Mouse (Mus musculus): ENCODE measurements around the gene Nfat5. TPM values are rescaled to one million over a fixed set of nuclear protein-coding genes. Genes with fewer than 3 reads are reported as not detected.

The Nfat5 gene
- polyA plus RNA-seq, 1 experiment from 2014 or later: 1.5 TPM

- WGBS (ENCODE audit: insufficient replicate concordance): 63% methylated on average over 18 of the region's 18 CpGs
- peak overlapping the region; percentile 92 for H3K27ac ChIP-seq
- H3K27me3 ChIP-seq: no peaks in the 10 kb centered on the region
- peak overlapping the region; percentile 81 for H3K9ac ChIP-seq
- H3K4me1 ChIP-seq (replicated peaks): peaks cover 26% of the 10 kb centered on the region
- no peak for DNase-seq
- no peak; the same call in 1 of the 2 replicates for ATAC-seq (ENCODE audit: low read depth)
- peak overlapping the region; percentile 88 for H3K4me2 ChIP-seq
- no peaks in the 10 kb centered on the region for H3K36me3 ChIP-seq
- peak overlapping the region; percentile 96 for H3K4me3 ChIP-seq (replicated peaks)
- no peaks in the 10 kb centered on the region for H3K9me3 ChIP-seq (replicated peaks)
These were observed 947 bp upstream of the Nfat5 start for GRCm38 (mm10) chr8:107292119-107292927.

GRCm38 (mm10) chr8:107293641-107294628 lies 665 bp downstream of the Nfat5 start:
- Histone ChIP-seq H3K4me3 (replicated peaks) (peak overlapping the region; percentile 96), H3K27me3 (no peaks in the 10 kb centered on the region), H3K27ac (peak overlapping the region; percentile 92), H3K4me2 (peak overlapping the region; percentile 88), H3K36me3 (no peaks in the 10 kb centered on the region), H3K9me3 (replicated peaks) (no peaks in the 10 kb centered on the region), H3K4me1 (replicated peaks) (peaks cover 26% of the 10 kb centered on the region), H3K9ac (peak overlapping the region; percentile 97)
- WGBS (ENCODE audit: insufficient replicate concordance): under 1% methylated on average over 67 of the region's 98 CpGs
- ATAC-seq (ENCODE audit: low read depth) (peak; percentile 59), DNase-seq (peak; percentile 38)

GRCm38 (mm10) chr8:107295450-107295849 lies 2.2 kb downstream of the Nfat5 start:
- Histone ChIP-seq H3K9ac (no peak overlapping the region), H3K36me3 (no peaks in the 10 kb centered on the region), H3K27me3 (no peaks in the 10 kb centered on the region), H3K27ac (no peak overlapping the region), H3K4me3 (replicated peaks) (no peak overlapping the region), H3K4me2 (no peak overlapping the region), H3K9me3 (replicated peaks) (no peaks in the 10 kb centered on the region), H3K4me1 (replicated peaks) (peaks cover 26% of the 10 kb centered on the region)
- DNase-seq: no peak
- WGBS (ENCODE audit: insufficient replicate concordance): 88% methylated on average over 1 of the region's 1 CpGs
- no peak for ATAC-seq (ENCODE audit: low read depth)

GRCm38 (mm10) chr8:107311876-107312275 lies 18.6 kb downstream of the Nfat5 start:
- H3K27ac ChIP-seq: no peak overlapping the region
- H3K36me3 ChIP-seq: no peaks in the 10 kb centered on the region
- H3K9ac ChIP-seq: no peak overlapping the region
- no peaks in the 10 kb centered on the region for H3K27me3 ChIP-seq
- H3K4me1 ChIP-seq (replicated peaks): no peaks in the 10 kb centered on the region
- H3K4me3 ChIP-seq (replicated peaks): no peak overlapping the region
- H3K4me2 ChIP-seq: no peak overlapping the region
- no peaks in the 10 kb centered on the region for H3K9me3 ChIP-seq (replicated peaks)
- no peak for ATAC-seq (ENCODE audit: low read depth)
- no peak for DNase-seq

GRCm38 (mm10) chr8:107324142-107324541 lies 30.9 kb downstream of the Nfat5 start:
- Histone ChIP-seq H3K9me3 (replicated peaks) (no peaks in the 10 kb centered on the region), H3K4me3 (replicated peaks) (no peak overlapping the region), H3K4me1 (replicated peaks) (no peaks in the 10 kb centered on the region), H3K36me3 (no peaks in the 10 kb centered on the region), H3K27me3 (no peaks in the 10 kb centered on the region), H3K9ac (no peak overlapping the region), H3K4me2 (no peak overlapping the region), H3K27ac (no peak overlapping the region)
- WGBS (ENCODE audit: insufficient replicate concordance): 0% methylated on average over 1 of the region's 1 CpGs
- peak; percentile 63 for DNase-seq
- ATAC-seq (ENCODE audit: low read depth): no peak

GRCm38 (mm10) chr8:107329595-107329994 lies 36.3 kb downstream of the Nfat5 start:
- no peak overlapping the region for H3K4me2 ChIP-seq
- H3K9me3 ChIP-seq (replicated peaks): no peaks in the 10 kb centered on the region
- H3K27me3 ChIP-seq: no peaks in the 10 kb centered on the region
- DNase-seq (no peak), ATAC-seq (ENCODE audit: low read depth) (no peak)
- WGBS (ENCODE audit: insufficient replicate concordance): 29% methylated on average over 1 of the region's 1 CpGs
- H3K4me3 ChIP-seq (replicated peaks): no peak overlapping the region
- H3K9ac ChIP-seq: no peak overlapping the region
- H3K4me1 ChIP-seq (replicated peaks): no peaks in the 10 kb centered on the region
- no peaks in the 10 kb centered on the region for H3K36me3 ChIP-seq
- no peak overlapping the region for H3K27ac ChIP-seq

- H3K36me3 ChIP-seq: no peaks in the 10 kb centered on the region
- DNase-seq: no peak
- no peak overlapping the region for H3K4me2 ChIP-seq
- H3K27me3 ChIP-seq: no peaks in the 10 kb centered on the region
- ATAC-seq (ENCODE audit: low read depth): no peak
- WGBS (ENCODE audit: insufficient replicate concordance): 59% methylated on average over 1 of the region's 1 CpGs
- H3K9ac ChIP-seq: no peak overlapping the region
- no peaks in the 10 kb centered on the region for H3K4me1 ChIP-seq (replicated peaks)
- H3K27ac ChIP-seq: no peak overlapping the region
- no peaks in the 10 kb centered on the region for H3K9me3 ChIP-seq (replicated peaks)
- H3K4me3 ChIP-seq (replicated peaks): no peak overlapping the region
These were observed 43.2 kb downstream of the Nfat5 start for GRCm38 (mm10) chr8:107336480-107336879.

GRCm38 (mm10) chr8:107370311-107370710 lies 77.0 kb downstream of the Nfat5 start:
- no peaks in the 10 kb centered on the region for H3K4me1 ChIP-seq (replicated peaks)
- WGBS (ENCODE audit: insufficient replicate concordance): 74% methylated on average over 4 of the region's 4 CpGs
- H3K4me2 ChIP-seq: no peak overlapping the region
- DNase-seq (no peak), ATAC-seq (ENCODE audit: low read depth) (no peak)
- H3K27ac ChIP-seq: no peak overlapping the region
- peaks cover 35% of the 10 kb centered on the region for H3K36me3 ChIP-seq
- no peak overlapping the region for H3K9ac ChIP-seq
- no peaks in the 10 kb centered on the region for H3K9me3 ChIP-seq (replicated peaks)
- no peak overlapping the region for H3K4me3 ChIP-seq (replicated peaks)
- H3K27me3 ChIP-seq: no peaks in the 10 kb centered on the region

GRCm38 (mm10) chr8:107377346-107377745 lies 84.1 kb downstream of the Nfat5 start:
- ATAC-seq (ENCODE audit: low read depth) (no peak), DNase-seq (no peak)
- WGBS (ENCODE audit: insufficient replicate concordance): 79% methylated on average over 3 of the region's 3 CpGs
- 0 out of 2 replicates have a peak, but pooled peaks cover 7% of the 10 kb centered on the region for H3K36me3 ChIP-seq
- no peak overlapping the region for H3K9ac ChIP-seq
- H3K4me3 ChIP-seq (replicated peaks): no peak overlapping the region
- no peak overlapping the region for H3K27ac ChIP-seq
- H3K4me2 ChIP-seq: no peak overlapping the region
- no peaks in the 10 kb centered on the region for H3K4me1 ChIP-seq (replicated peaks)
- H3K27me3 ChIP-seq: no peaks in the 10 kb centered on the region
- no peaks in the 10 kb centered on the region for H3K9me3 ChIP-seq (replicated peaks)

GRCm38 (mm10) chr8:107380734-107381133 lies 87.5 kb downstream of the Nfat5 start:
- ATAC-seq (ENCODE audit: low read depth): no peak
- Histone ChIP-seq H3K9ac (no peak overlapping the region), H3K27ac (no peak overlapping the region), H3K27me3 (no peaks in the 10 kb centered on the region; the same call in 1 of the 2 replicates), H3K9me3 (replicated peaks) (no peaks in the 10 kb centered on the region), H3K4me2 (no peak overlapping the region), H3K4me1 (replicated peaks) (no peaks in the 10 kb centered on the region; the same call in 1 of the 2 replicates), H3K36me3 (0 out of 2 replicates have a peak, but pooled peaks cover 7% of the 10 kb centered on the region), H3K4me3 (replicated peaks) (no peak overlapping the region)
- 82% methylated on average over 8 of the region's 8 CpGs for WGBS (ENCODE audit: insufficient replicate concordance)
- no peak for DNase-seq

GRCm38 (mm10) chr8:107381666-107382065 lies 88.4 kb downstream of the Nfat5 start:
- Histone ChIP-seq H3K9ac (no peak overlapping the region), H3K27me3 (no peaks in the 10 kb centered on the region; the same call in 1 of the 2 replicates), H3K4me3 (replicated peaks) (no peak overlapping the region), H3K27ac (no peak overlapping the region), H3K4me2 (no peak overlapping the region), H3K4me1 (replicated peaks) (peaks cover 8% of the 10 kb centered on the region), H3K9me3 (replicated peaks) (no peaks in the 10 kb centered on the region), H3K36me3 (0 out of 2 replicates have a peak, but pooled peaks cover 7% of the 10 kb centered on the region)
- 79% methylated on average over 4 of the region's 4 CpGs for WGBS (ENCODE audit: insufficient replicate concordance)
- no peak for DNase-seq
- no peak for ATAC-seq (ENCODE audit: low read depth)
